Mouse (Mus musculus) limb, embryonic 13.5 days (tissue): ENCODE measurements at regions not wholly inside any gene's neighbourhood (a gene's known extent, or its start where the extent isn't known, plus 50 kb on each side); places are given as distances from the start of the nearest gene placed in this dataset.

Source experiments
- ATAC-seq: fragments of 200-750 bp; cut with Nextera tagmentation; 2 replicates; pipeline ENCODE4 v1.8.0; 2017; ENCODE audit warnings: low read depth, moderate number of reproducible peaks, moderate TSS enrichment; ENCODE audit not compliant: low FRiP score
- H3K27ac ChIP-seq: fragments of 300-500 bp; sonication (generic); 2 replicates; pipeline ENCODE4 v1.5.1; 2015; ENCODE audit warnings: inconsistent platforms, mild to moderate bottlenecking, moderate library complexity
- H3K27me3 ChIP-seq: fragments of 300-500 bp; sonication (generic); 2 replicates; pipeline ENCODE4 v1.6.1; 2015; ENCODE audit warnings: mild to moderate bottlenecking, inconsistent platforms
- H3K36me3 ChIP-seq: fragments of 300-500 bp; sonication (generic); 2 replicates; pipeline ENCODE4 v1.6.1; 2015; ENCODE audit warnings: inconsistent platforms, mild to moderate bottlenecking, moderate library complexity
- H3K4me1 ChIP-seq: fragments of 300-500 bp; sonication (generic); 2 replicates; pipeline ENCODE4 v1.6.1; 2015; ENCODE audit warnings: inconsistent platforms
- H3K4me2 ChIP-seq: fragments of 300-500 bp; sonication (generic); replicated peaks from 2 replicates; pipeline ENCODE4 v1.6.1; 2015; ENCODE audit warnings: inconsistent platforms, mild to moderate bottlenecking, moderate library complexity
- H3K4me3 ChIP-seq: fragments of 300-500 bp; sonication (generic); 2 replicates; pipeline ENCODE4 v1.5.1; 2015; ENCODE audit warnings: moderate library complexity, mild to moderate bottlenecking, inconsistent platforms
- H3K9ac ChIP-seq: fragments of 300-500 bp; sonication (generic); 2 replicates; pipeline ENCODE4 v1.6.1; 2015; ENCODE audit warnings: mild to moderate bottlenecking, inconsistent platforms
- H3K9me3 ChIP-seq: fragments of 300-500 bp; sonication (generic); 2 replicates; pipeline ENCODE4 v1.6.1; 2016; ENCODE audit warnings: inconsistent platforms
- WGBS: fragments of 180-500 bp; shearing (Covaris S2); methylation state at CpG from one replicate; pipeline ENCODE4 v1.1.7; 2015; 5-methylcytosine and 5-hydroxymethylcytosine counted together

DNA sequence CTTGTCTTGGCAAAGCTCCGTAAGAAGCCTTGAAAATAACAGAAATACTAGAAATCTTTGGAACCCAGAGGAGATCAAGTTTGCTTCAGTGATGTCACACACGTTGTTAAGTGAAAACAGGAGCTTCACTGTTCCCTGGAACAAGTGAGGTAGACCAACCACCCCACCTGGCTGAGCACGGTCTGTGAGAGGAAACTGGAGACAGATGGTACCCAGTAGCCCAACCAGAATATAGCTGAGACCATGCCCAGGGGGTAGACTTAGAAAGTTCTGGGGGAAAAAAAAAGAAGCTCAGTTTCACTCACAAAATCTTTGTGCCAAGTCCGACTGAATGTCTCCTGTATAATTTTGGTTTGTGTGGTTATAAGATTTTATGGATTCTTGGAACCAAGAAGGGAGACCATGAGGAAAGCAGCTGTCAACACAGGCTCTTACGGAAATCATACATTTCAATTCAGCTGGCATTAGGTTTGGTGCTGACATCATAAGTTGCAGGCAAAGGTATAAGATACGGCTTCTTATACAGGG lies 332.4 kb upstream of the Pbx1 start:
- Histone ChIP-seq H3K27me3 (no peaks in the 10 kb centered on the region; the same call in 1 of the 2 replicates), H3K4me1 (peaks cover 25% of the 10 kb centered on the region), H3K4me3 (no peak overlapping the region), H3K36me3 (no peaks in the 10 kb centered on the region), H3K9me3 (no peaks in the 10 kb centered on the region), H3K27ac (no peak overlapping the region), H3K4me2 (no peak overlapping the region), H3K9ac (no peak overlapping the region)
- peak; percentile 63; the same call in 1 of the 2 replicates for ATAC-seq
- 37% methylated on average over 6 of the region's 6 CpGs for WGBS

DNA sequence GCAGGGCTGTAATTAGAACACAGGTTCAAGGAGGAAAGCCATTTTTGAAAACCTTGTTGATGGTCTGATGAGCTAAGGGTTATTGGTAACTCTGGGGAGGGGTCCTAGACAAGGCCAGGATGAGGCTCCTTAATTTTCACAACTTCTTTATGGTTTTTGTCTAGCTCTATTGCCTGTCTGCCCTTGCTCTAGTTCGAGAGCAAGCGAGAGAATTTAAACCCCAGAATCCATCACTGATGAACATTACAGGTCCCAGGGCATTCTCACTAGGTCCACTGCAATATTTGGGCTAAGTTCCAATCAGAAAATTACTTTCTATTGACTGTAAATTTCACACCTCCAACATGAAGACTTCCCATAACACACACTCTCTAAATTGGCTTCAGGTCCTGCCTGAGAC lies 329.0 kb upstream of the Pbx1 start:
- WGBS: 73% methylated on average over 2 of the region's 2 CpGs

DNA sequence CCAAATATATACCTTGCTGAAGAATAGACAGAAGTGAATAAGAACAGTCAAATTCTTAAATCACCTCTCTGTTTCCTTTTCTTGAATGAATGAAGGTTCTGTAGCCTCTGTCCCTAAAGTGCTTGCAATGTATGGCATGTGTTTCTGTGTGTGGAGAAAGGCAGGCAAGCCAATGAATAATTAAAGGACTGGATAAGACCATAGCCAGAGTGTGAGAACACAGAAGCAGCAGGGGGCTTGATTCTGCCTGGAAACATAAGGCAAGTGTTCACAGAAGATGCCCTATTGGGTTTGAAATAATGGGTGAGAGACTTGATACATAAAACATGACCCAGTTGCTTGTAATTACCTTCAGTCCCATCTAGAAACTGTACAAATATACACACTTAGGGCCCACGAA lies 328.2 kb upstream of the Pbx1 start:
- ATAC-seq: no peak
- Histone ChIP-seq H3K27ac (no peak overlapping the region), H3K9me3 (no peaks in the 10 kb centered on the region), H3K4me3 (no peak overlapping the region), H3K4me1 (peaks cover 25% of the 10 kb centered on the region), H3K4me2 (no peak overlapping the region), H3K9ac (no peak overlapping the region), H3K27me3 (no peaks in the 10 kb centered on the region; the same call in 1 of the 2 replicates), H3K36me3 (no peaks in the 10 kb centered on the region)
- WGBS: 67% methylated on average over 1 of the region's 1 CpGs

More for the DNA sequence above, 329.0 kb upstream of the Pbx1 start:
- H3K27me3 ChIP-seq: no peaks in the 10 kb centered on the region; the same call in 1 of the 2 replicates
- no peak overlapping the region for H3K27ac ChIP-seq
- peaks cover 25% of the 10 kb centered on the region for H3K4me1 ChIP-seq
- no peaks in the 10 kb centered on the region for H3K36me3 ChIP-seq
- ATAC-seq: peak; percentile 66
- H3K4me3 ChIP-seq: no peak overlapping the region
- H3K9ac ChIP-seq: no peak overlapping the region
- no peak overlapping the region for H3K4me2 ChIP-seq
- no peaks in the 10 kb centered on the region for H3K9me3 ChIP-seq

- Histone ChIP-seq H3K4me2 (no peak overlapping the region), H3K36me3 (no peaks in the 10 kb centered on the region), H3K27ac (no peak overlapping the region), H3K9ac (no peak overlapping the region), H3K4me3 (no peak overlapping the region), H3K27me3 (no peaks in the 10 kb centered on the region; the same call in 1 of the 2 replicates), H3K4me1 (peaks cover 28% of the 10 kb centered on the region), H3K9me3 (no peaks in the 10 kb centered on the region)
- WGBS: 62% methylated on average over 2 of the region's 2 CpGs
- no peak for ATAC-seq
Measured at GRCm38 (mm10) chr1:168758835-168759234, 326.8 kb upstream of the Pbx1 start.

DNA sequence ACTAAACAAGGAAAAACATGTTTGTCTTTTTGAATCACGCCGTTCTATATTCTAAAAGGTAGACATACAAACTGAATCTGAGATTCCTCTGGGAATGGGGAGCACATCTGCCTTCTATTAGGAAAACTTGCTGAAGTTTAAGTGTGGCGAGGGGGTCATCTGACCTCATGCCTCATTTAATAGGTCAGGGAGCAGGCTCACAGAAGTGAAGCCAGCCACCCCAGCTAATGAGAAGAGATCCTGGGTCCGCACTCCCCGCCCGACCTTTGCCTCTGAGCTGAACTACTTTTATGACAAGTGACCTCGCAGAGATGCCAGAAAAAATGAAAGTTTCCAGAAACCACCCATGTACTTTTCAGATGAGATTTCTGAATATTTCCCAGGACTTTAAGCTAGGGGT lies 322.1 kb upstream of the Pbx1 start:
- H3K4me2 ChIP-seq: no peak overlapping the region; the same call in 1 of the 2 replicates
- H3K27me3 ChIP-seq: 0 out of 2 replicates have a peak, but pooled peaks cover 4% of the 10 kb centered on the region
- no peaks in the 10 kb centered on the region for H3K9me3 ChIP-seq
- 19% methylated on average over 7 of the region's 7 CpGs for WGBS
- no peak overlapping the region for H3K9ac ChIP-seq
- peaks cover 11% of the 10 kb centered on the region for H3K4me1 ChIP-seq
- no peaks in the 10 kb centered on the region for H3K36me3 ChIP-seq
- H3K27ac ChIP-seq: no peak overlapping the region
- H3K4me3 ChIP-seq: no peak overlapping the region
- no peak for ATAC-seq

DNA sequence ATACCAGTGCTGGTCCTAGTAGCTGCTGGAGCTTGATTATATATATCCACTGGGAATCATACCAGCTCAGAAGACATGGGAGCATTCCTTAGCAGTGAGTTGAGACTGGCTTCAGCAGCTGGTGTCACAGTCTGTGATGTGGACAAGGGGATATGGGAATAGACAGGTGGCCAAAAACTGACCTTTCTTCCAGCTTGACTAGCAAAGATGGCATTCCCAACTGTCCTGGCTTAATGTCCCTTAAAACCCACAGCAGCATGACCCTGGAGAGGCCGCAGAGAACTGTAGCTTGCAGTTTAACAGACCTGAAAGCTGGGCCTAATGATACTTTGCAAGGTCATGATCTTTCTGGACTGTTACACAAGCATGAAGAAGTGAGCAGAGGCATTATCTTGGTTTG lies 311.4 kb upstream of the Pbx1 start:
- WGBS: 83% methylated on average over 1 of the region's 1 CpGs
- Histone ChIP-seq H3K4me1 (no peaks in the 10 kb centered on the region), H3K9me3 (no peaks in the 10 kb centered on the region), H3K9ac (no peak overlapping the region), H3K27me3 (no peaks in the 10 kb centered on the region), H3K4me2 (no peak overlapping the region), H3K4me3 (no peak overlapping the region), H3K36me3 (no peaks in the 10 kb centered on the region), H3K27ac (no peak overlapping the region)
- ATAC-seq: peak; percentile 44; the same call in 1 of the 2 replicates

DNA sequence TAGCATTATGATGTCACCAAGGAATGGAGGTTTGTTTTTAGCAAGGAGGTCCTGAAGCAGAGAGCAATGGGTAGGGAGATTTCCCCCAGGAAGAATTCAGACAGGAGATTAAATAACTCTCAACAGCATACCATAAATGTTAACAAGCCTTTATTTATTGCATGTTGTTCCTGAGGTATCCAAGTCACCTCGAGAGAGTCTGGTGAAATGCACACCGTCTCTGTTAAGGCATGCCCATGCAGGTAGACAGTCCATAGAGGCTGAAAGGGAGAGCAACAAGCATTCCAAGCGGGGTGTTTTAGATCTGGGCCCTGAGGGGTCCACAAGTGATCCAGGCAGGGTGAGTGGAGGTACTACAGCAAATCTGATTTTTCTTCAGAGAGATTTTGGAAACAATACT lies 305.9 kb upstream of the Pbx1 start:
- no peak overlapping the region for H3K4me3 ChIP-seq
- H3K9ac ChIP-seq: no peak overlapping the region
- no peak overlapping the region for H3K4me2 ChIP-seq
- WGBS: 34% methylated on average over 3 of the region's 3 CpGs
- H3K9me3 ChIP-seq: no peaks in the 10 kb centered on the region
- ATAC-seq: no peak
- no peaks in the 10 kb centered on the region for H3K36me3 ChIP-seq
- no peak overlapping the region for H3K27ac ChIP-seq
- no peaks in the 10 kb centered on the region for H3K27me3 ChIP-seq
- H3K4me1 ChIP-seq: peaks cover 3% of the 10 kb centered on the region; the same call in 1 of the 2 replicates

DNA sequence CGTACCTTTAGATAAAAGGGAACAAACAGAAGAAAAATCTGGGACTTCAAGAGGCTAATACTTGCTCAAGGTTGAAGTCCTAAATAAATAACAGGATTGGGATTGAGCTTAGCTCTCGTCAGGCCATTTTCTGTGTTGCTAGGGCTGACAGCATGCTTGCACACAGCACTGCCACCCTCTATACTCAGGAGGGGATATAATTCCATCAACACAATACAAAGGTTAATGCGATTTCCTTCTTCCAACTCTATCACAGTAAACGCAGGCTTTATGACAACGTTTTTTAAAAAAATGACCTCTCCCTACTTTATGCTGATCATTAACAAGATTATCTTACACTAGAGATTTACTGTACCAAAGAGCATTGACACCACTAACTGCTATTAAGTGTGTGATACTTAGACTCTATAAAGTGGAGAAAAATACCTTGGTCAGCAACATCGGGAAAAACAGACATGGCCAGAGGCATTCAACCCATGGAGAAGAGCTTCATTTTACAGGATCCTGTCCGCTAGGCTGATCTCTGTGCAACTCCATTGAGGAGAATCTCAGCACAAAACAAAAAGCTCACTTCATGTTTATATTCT lies 305.3 kb upstream of the Pbx1 start:
- H3K36me3 ChIP-seq: no peaks in the 10 kb centered on the region
- peaks cover 3% of the 10 kb centered on the region; the same call in 1 of the 2 replicates for H3K4me1 ChIP-seq
- no peak for ATAC-seq
- H3K9me3 ChIP-seq: no peaks in the 10 kb centered on the region
- H3K4me3 ChIP-seq: no peak overlapping the region
- 68% methylated on average over 7 of the region's 7 CpGs for WGBS
- H3K27ac ChIP-seq: no peak overlapping the region
- H3K9ac ChIP-seq: no peak overlapping the region
- H3K27me3 ChIP-seq: no peaks in the 10 kb centered on the region
- no peak overlapping the region for H3K4me2 ChIP-seq

GRCm38 (mm10) chr1:168733066-168733465 lies 301.0 kb upstream of the Pbx1 start:
- H3K9me3 ChIP-seq: no peaks in the 10 kb centered on the region
- no peak overlapping the region for H3K9ac ChIP-seq
- H3K27me3 ChIP-seq: no peaks in the 10 kb centered on the region
- no peak overlapping the region for H3K27ac ChIP-seq
- no peak overlapping the region for H3K4me2 ChIP-seq
- ATAC-seq: no peak
- peaks cover 3% of the 10 kb centered on the region; the same call in 1 of the 2 replicates for H3K4me1 ChIP-seq
- no peak overlapping the region for H3K4me3 ChIP-seq
- no peaks in the 10 kb centered on the region for H3K36me3 ChIP-seq
- WGBS: 69% methylated on average over 5 of the region's 5 CpGs

- Histone ChIP-seq H3K4me2 (peak overlapping the region; percentile 53), H3K27ac (peak overlapping the region; percentile 39; the same call in 1 of the 2 replicates), H3K9me3 (no peaks in the 10 kb centered on the region), H3K9ac (no peak overlapping the region), H3K4me1 (peaks cover 23% of the 10 kb centered on the region), H3K4me3 (no peak overlapping the region), H3K36me3 (no peaks in the 10 kb centered on the region), H3K27me3 (no peaks in the 10 kb centered on the region)
- ATAC-seq: no peak; the same call in 1 of the 2 replicates
- 53% methylated on average over 2 of the region's 2 CpGs for WGBS
Measured at GRCm38 (mm10) chr1:168709836-168710235, 277.8 kb upstream of the Pbx1 start.

DNA sequence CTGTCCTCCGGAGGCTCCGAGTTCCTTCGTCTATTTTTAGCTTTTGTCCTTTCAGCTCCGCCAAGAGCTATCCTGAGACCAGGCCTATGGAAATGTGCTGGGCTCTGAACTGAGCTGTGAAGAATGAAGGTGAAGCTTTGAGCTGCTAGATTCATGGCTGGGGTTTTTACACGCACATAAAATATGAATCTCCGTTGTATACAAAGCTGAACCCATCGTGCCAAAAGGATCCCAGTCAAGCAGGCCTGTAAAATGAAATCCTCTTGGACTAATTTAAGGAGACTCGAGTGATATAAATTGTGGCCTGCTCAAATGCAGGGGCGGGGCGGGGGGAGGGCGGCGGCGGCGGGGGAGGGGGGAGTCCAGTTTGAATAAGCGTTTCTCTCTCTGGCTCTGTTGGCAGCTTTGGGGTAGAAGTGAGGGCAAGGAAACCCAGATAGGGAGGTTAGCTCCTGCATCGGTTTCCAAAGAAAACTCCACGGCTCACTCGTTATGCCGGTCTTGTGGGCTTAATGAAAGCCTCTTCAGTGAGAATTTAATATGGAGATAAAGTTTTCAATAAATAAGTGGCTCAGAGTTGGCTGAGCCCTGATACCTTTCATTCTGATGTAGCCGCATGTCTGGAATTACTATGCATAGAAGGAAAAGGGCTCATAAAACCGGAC lies 277.1 kb upstream of the Pbx1 start:
- peak overlapping the region; percentile 53 for H3K4me2 ChIP-seq
- 5% methylated on average over 21 of the region's 21 CpGs for WGBS
- peak overlapping the region; percentile 15; the same call in 1 of the 2 replicates for H3K4me3 ChIP-seq
- no peaks in the 10 kb centered on the region for H3K36me3 ChIP-seq
- peaks cover 23% of the 10 kb centered on the region for H3K4me1 ChIP-seq
- peak overlapping the region; percentile 79; the same call in 1 of the 2 replicates for H3K27ac ChIP-seq
- H3K9me3 ChIP-seq: no peaks in the 10 kb centered on the region
- ATAC-seq: peak; percentile 82
- no peaks in the 10 kb centered on the region for H3K27me3 ChIP-seq
- H3K9ac ChIP-seq: no peak overlapping the region

- Histone ChIP-seq H3K27ac (peak overlapping the region; percentile 79), H3K27me3 (no peaks in the 10 kb centered on the region), H3K4me1 (peaks cover 23% of the 10 kb centered on the region), H3K36me3 (no peaks in the 10 kb centered on the region), H3K4me2 (peak overlapping the region; percentile 53), H3K9me3 (no peaks in the 10 kb centered on the region), H3K4me3 (peak overlapping the region; percentile 15), H3K9ac (no peak overlapping the region)
- 11% methylated on average over 11 of the region's 11 CpGs for WGBS
- peak; percentile 71 for ATAC-seq
Measured at GRCm38 (mm10) chr1:168708161-168708865, 276.2 kb upstream of the Pbx1 start.
